Mouse (Mus musculus) right cerebral cortex, adult 18-20 months (tissue): ENCODE measurements around the gene Nsd1.
"Not testable (repeated sequence)": the region's sequence is repeated elsewhere in the genome, so short reads cannot be mapped to it uniquely, and the experiment has no call there.

ENCODE experiments used
- DNase-seq: peaks from one replicate; pipeline ENCODE4 v3.0.0; 2022; ENCODE audit warnings: mixed read lengths

The Nsd1 gene

DNA sequence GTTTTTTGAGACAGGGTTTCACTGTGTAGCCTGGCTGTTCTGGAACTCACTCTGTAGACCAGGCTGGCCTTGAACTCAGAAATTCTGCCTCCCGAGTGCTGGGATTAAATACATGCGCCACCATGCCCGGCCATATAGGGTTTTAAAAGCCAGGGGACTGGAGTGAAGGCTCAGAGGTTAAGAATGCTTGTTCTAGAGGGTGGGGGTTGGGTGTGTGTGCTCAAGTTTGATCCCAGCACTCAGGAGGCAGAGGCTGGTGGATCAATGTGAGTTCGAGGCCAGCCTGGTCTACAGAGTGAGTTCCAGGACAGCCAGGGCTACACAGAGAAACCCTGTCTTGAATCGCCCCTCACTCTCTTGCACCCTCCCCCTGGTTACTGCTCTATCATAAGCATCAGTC is 18.0 kb upstream of the Nsd1 start:
- DNase-seq, result no peak

DNA sequence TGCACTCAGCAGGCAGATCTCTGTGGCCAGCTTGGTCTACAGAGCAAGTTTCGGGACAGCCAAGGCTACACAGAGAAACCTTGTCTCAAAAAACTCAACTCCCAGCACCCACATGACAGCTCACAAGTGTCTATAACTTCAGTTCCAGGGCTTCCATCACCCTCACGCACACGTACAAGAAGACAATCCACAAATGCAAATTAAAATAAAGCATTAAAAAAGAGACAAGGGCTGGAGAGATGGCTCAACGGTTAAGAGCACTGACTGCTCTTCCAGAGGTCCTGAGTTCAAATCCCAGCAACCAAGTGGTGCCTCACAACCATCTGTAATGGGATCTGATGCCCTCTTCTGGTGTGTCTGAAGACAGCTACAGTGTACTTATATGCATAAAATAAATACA is 6.8 kb upstream of the Nsd1 start:
- not testable (repeated sequence) for DNase-seq

- no peak for DNase-seq
Measured at GRCm38 (mm10) chr13:55203740-55204139, 5.8 kb upstream of the Nsd1 start.

- DNase-seq, result no peak
Measured at GRCm38 (mm10) chr13:55204667-55205389, 4.8 kb upstream of the Nsd1 start.

DNA sequence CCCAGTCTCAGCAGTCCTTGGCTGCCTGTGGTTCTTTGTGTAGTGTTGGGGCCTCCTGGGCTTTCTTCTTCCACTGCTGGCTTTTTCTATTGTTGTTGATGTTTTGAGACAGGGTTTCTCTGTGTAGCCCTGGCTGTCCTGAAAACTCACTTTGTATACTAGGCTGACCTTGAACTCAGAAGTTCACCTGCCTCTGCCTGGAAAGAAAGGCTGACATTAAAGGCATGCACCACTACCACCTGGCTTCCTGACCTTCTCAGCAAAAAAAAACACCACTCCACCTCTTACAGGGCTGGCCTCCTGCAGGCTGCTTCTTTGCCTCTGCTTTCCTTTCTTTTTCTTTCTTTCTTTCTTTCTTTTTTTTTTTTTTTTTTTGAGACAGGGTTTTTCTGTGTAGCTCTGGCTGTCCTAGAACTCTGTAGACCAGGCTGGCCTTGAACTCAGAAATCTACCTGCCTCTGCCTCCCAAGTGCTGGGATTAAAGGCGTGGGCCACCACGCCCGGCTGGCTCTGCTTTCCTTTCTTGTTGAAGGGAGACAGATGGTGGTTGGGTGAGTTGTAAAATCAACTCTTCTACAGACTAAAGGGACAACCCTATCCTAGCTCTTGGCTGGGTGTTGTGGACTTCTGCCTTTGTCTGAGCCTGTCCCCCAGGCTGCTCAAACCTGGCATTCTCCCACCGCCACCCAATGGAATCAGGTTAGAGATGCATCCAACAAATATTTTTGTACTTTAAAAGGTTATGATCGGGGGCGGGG is 4.0 kb upstream of the Nsd1 start:
- no peak for DNase-seq

DNA sequence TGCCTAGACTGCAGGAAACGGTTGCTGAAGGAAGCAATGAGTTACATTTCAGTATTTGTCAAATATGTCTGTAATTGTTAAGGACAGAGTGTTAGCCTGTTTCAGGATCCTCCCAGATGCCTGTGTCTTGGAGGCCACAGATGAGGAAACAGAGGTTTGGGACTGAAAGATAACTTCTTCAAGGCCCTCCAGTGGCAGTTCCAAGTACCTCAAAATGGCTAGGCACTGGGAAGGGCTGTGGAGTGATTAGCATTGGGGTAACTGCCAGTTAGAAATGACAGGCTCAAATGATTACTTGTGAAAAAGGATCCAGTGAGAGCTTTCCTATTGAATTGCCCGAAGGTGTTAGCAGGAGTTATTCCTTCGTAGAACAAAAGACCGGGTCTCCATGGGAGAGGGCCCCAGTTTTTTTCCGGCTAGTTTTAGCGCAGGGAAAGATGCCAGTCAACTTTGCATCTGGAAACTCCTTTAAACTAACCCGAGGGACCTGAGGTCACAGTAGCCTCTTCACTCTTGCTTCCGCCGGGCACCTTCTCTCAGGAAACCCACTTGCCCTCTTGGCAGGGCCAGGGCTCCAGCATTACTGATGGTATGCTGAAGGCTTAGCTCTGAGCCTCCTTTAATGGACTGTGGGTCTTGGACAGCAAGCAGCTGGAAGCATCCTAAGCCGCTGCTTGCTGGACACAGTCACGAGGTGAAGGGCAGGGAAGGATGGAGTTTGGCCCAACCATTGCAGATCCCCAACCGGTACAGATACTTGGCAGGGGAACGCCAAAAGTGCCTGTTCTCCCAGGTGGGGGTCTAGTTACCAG is 539 bp upstream of the Nsd1 start:
- no peak for DNase-seq

DNA sequence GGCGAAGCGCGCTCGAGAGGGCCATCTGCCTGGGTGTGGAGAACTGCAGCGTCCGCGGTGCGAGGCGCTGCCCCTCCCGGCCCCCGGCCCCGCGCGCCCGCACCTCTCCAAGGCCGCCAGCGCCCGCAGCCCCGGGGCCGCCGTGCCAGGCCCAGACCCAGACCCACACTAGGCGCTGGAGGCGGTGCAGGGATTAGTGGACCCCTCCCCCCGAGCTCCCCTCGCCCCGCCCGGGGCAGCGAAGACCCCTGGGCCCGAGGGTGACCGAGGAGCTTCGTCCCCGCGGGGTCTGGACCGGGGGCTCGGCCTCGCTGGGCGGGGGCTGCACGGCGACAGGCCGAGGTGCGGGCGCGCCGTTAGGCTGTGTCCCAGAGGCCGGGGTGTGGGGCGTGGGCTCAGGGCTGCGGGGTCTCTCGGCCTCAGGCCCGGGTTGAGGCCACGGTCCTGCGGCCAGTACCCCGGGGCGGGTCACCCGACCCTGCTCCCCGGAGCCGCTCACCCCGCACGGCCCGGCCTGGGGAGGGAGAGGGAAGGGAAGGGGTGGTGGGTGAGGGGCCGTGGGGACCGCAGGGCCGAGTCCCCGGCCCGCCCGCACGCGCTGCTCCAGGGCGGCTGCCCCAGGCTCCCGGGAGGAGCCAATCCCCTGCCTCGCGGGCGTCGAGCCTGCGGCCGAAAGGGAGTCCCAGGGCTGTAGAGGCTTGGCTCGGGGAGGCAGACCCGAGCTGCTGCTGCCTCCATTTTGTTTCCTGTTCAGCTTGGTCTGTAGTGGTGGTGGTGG is 800 bp downstream of the Nsd1 start:
- DNase-seq, result peak; percentile 47

DNA sequence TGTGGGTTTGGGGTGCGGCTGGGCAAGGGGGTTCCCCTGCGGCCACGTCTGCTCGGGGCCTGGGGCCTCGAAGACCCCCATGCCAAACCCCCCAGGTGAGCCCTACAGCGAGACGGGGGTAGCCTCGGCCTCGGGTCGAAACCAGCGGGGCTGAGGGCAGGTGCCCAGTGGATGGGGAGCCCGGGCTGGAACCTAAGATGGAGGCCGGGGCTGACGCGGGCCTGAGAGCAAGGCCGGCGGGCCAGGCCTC is 1.3 kb downstream of the Nsd1 start:
- DNase-seq, result no peak

DNA sequence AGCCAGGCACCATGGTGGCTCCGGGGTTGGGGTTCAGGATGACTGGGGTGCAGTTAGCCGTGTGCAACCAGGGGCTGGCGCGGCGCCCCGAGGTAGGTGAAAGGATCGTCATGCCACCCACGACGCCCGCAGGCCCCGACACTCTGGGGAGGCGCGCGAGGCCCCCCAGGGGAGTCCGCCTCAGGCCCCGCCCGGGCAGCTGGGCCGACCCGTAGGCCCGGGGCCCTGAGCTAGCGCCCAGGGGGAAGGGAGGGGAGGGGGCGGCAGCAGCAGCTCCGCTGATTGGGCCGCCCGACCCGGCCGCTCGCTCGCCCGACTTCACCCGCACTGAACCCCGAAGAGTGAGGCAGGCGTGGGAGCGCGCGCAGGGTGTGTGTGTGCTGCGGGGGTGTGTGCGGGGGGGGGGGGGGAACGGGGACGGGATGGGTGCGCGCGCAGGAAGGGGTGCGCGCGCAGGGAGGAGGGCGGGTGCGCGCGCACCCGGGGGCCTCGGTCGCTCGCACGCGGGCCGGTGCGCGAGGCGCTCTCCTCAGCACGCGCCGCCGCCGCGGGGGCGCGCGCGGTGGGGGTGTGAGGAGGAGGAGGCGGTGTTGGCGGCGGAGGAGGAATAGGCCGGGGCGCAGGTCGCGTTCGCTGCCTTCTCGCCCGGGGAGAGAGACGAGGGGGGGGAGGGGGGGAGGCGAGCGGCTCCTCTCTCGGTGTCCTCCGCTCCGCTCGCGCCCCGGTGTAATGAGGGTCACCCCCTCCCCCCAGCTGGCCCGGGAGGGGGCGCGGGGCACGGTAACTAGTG is 1.8 kb downstream of the Nsd1 start:
- DNase-seq, result peak; percentile 75

DNA sequence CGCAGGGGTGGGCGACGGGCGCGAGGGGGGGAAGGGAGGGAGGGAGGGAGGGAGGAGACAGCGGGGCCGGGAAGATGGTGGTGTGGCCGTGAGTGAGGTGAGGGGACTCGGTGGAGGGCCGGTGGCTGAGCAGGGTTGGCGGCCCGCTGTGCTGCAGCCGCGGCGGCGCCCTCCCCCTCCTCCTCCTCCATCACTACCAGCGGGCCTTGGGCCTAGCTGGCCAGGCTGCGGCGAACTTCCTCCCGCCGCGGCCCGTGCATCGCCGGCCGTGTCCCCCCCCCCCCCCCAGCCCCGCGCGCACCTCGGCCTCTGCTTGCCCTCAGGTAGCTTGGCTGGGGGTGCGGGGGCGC is 2.4 kb downstream of the Nsd1 start:
- DNase-seq, result peak; percentile 65

DNA sequence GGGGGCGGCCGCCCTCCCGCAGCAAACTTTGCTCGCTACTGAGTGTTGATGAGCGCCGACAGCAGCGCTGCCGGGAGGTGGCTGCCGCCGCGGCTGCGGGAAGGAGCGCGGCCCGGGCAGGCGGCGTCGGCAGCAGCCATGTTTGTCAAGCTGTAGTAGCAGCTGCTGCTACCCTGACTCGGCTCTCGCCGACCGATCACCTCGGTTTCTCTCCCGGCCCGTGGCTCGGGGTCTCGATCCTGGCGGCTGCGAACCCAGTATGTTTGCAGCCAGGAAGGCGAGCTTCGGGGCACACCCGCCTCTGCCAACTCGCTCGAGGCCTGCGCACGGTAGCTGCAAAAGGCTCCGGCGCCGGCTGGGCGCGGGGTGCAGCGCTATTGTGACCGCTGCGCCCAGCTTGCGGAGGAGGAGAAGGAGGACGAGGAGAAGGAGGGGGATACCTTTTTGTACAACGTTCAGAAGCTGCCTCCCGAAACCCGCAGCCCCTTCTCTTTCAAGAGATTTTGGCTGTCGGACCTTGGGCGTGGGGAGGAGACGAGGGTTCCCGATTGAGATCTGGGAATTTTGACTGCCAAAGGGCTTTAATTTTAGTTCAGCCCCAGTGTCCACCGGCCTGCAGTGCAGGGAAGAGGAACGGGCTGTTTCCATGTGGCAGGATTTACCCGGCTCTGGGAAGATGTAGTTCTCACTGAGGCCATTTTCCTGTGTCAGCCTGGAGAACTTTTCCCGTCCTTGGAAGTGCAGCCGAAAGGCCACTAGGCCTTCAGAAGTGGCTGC is 3.0 kb downstream of the Nsd1 start:
- no peak for DNase-seq

- DNase-seq, result no peak
Measured at GRCm38 (mm10) chr13:55213138-55213806, 3.7 kb downstream of the Nsd1 start.

DNA sequence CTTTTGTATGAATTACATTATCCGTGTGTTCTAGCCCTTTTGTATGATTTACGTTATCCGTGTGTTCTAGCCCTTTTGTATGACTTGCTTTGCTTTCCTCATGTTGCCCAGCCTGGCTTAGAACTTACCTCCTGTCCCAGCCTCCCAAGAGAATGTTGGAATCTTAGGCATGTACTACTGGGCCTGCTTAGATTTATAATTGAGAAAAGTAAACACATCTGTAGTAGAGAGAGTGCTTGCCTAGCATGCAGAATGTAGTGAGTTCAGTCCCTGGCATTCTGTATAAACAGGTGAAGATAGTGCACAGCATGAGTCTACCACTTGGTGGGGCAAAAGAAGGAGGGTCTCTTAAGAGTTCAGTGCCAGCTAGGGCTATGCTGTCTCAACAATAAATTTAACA is 14.8 kb downstream of the Nsd1 start:
- no peak for DNase-seq

DNA sequence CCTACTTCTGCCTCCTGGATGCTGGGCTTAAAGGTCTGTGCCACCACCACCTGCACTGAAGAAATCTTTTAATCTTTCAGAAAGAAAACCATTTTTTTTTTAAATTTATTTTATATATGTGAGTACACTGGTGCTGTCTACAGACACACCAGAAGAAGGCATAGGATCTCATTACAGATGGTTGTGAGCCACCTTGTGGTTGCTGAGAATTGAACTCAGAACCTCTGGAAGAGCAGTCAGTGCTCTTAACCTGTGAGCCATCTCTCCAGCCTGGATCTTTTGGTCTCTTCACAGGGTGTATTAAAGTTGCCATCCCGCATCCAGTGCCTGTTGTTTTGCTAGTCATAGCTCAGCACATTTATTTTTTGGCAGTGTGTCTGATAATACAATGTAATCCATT is 21.1 kb downstream of the Nsd1 start:
- no peak for DNase-seq

DNA sequence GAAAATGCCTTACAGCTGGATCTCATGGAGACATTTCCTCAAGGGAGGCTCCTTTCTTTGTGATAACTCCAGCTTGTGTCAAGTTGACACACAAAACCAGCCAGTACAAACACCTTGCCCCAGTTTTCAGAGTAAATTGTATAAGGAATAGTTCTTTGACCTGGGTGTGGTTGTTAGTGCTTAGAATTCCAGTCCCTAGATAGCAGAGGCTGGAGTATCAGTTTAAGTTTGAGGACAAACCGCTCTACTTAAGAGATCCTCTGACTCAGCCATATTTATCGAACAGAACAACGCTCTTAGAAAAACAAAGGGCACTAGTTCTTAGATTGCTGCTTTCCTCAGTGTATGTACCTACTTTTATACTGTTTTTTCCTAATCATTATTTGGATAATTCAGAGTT is 33.6 kb downstream of the Nsd1 start:
- no peak for DNase-seq

DNA sequence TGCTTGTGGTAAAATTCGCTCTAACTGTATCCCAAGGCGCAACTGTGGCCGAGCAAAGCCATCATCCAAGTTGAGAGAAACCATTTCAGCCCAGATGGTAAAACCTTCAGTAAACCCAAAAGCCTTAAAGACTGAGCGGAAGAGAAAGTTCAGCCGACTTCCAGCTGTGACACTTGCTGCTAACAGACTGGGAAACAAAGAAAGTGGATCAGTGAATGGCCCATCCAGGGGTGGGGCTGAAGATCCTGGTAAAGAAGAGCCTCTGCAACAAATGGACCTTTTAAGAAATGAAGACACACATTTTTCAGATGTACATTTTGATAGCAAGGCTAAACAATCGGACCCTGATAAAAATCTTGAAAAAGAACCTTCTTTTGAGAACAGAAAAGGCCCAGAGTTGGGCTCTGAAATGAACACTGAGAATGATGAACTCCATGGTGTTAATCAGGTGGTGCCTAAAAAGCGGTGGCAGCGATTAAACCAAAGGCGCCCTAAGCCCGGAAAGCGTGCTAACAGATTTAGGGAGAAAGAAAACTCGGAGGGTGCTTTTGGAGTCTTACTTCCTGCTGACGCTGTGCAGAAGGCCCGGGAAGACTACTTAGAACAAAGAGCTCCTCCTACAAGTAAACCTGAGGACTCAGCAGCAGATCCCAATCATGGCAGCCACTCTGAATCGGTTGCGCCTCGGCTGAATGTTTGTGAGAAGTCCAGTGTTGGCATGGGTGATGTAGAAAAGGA is 37.9 kb downstream of the Nsd1 start:
- no peak for DNase-seq

- no peak for DNase-seq
Measured at GRCm38 (mm10) chr13:55249246-55249645, 39.7 kb downstream of the Nsd1 start.

GRCm38 (mm10) chr13:55252820-55253219 is 43.2 kb downstream of the Nsd1 start:
- DNase-seq, result no peak

GRCm38 (mm10) chr13:55255052-55255652 is 45.6 kb downstream of the Nsd1 start:
- no peak for DNase-seq

GRCm38 (mm10) chr13:55258651-55259050 is 49.1 kb downstream of the Nsd1 start:
- DNase-seq, result no peak
